15 mouse cellular contexts compared by ENCODE assay signal in genomic region chr12:28999963-29000451, GRCm38 (mm10).
A peak's percentile ranks its signal among the peaks of the same experiment; 100 is the strongest.
DNase-seq lines count a peak whose midpoint lies in the region; ATAC-seq and TF ChIP-seq lines count a peak whose summit lies in the region.
"Had no signal": no experiment of that assay in that cellular context is flagged by ENCODE, and none has a peak within 500 bp of the region (broad histone marks: within the 10 kb centered on the region; RNA-seq: fewer than 3 reads in every experiment).

No protein-coding gene starts in this region.

- intact Hi-C loops in heart, postnatal 36 days (cut with DNase I) = no loop called here

- no peaks in the 10 kb centered on the region for H3K79me2 ChIP-seq in CH12.LX (replicated peaks; ENCODE audit: control insufficient read depth, extremely low read depth, insufficient read depth, poor library complexity, severe bottlenecking)

- H3K27ac ChIP-seq in heart, embryonic 14.5 days (replicated peaks in 1 of 2; ENCODE audit: control insufficient read depth in 1 of 2, insufficient read depth in 1 of 2, low read depth in 2 of 2, low read length in 2 of 2) = peak overlapping the region; percentile 2 to 50; a peak in 2 of 4 replicates
- no peak overlapping the region for H3K27ac ChIP-seq in CH12.LX (ENCODE audit: insufficient read depth, low read depth)
- H3K27ac ChIP-seq in kidney, postnatal 0 days = no peak overlapping the region
- H3K27ac ChIP-seq in hindbrain, embryonic 14.5 days = no peak overlapping the region
- H3K27ac ChIP-seq in midbrain, embryonic 10.5 days (replicated peaks) = no peak overlapping the region
- H3K27ac ChIP-seq: embryonic facial prominence, embryonic 13.5 days; midbrain, embryonic 15.5 days had no signal

- no peak for TF ChIP-seq RAD21 in CH12.LX (IDR thresholded peaks at IDR 0.05; ENCODE audit: low read depth, low read length)

- in situ Hi-C loops in CH12.LX (cut with MboI; ENCODE audit: low pct_ligation_motif_present, low pct_unique_long_range_greater_than_20kb, low sequenced_read_pairs) = no loop called here

- no peak overlapping the region for H3K9ac ChIP-seq in heart, embryonic 14.5 days (ENCODE audit: low read length)
- no peak overlapping the region for H3K9ac ChIP-seq in CH12.LX (ENCODE audit: insufficient read depth, low read depth)
- H3K9ac ChIP-seq in kidney, postnatal 0 days (ENCODE audit: low read depth, low read length) = no peak overlapping the region
- no peak overlapping the region for H3K9ac ChIP-seq in hindbrain, embryonic 14.5 days
- H3K9ac ChIP-seq: embryonic facial prominence, embryonic 13.5 days; midbrain, embryonic 15.5 days had no signal

- peak; percentile 51; the same call in 1 of the 2 replicates for TF ChIP-seq EP300 in CH12.LX (IDR thresholded peaks at IDR 0.05; ENCODE audit: low read length)

- H3K4me1 ChIP-seq in heart, embryonic 14.5 days (ENCODE audit: control insufficient read depth in 2 of 2, insufficient read depth in 2 of 2, low read length in 2 of 2) = peaks cover 24 to 39% of the 10 kb centered on the region in 2 experiments
- peaks cover 7 to 29% of the 10 kb centered on the region in 2 experiments for H3K4me1 ChIP-seq in CH12.LX (ENCODE audit: control insufficient read depth in 1 of 2, insufficient read depth in 2 of 2)
- H3K4me1 ChIP-seq in kidney, postnatal 0 days (replicated peaks; ENCODE audit: insufficient read depth, low read length) = no peaks in the 10 kb centered on the region
- H3K4me1 ChIP-seq in hindbrain, embryonic 14.5 days (replicated peaks; ENCODE audit: control insufficient read depth, insufficient read depth, low read length) = peaks cover 9% of the 10 kb centered on the region; the same call in 1 of the 2 replicates
- peaks cover 3% of the 10 kb centered on the region; the same call in 1 of the 2 replicates for H3K4me1 ChIP-seq in midbrain, embryonic 10.5 days
- H3K4me1 ChIP-seq: embryonic facial prominence, embryonic 13.5 days had no signal

- no peaks in the 10 kb centered on the region for H3K27me3 ChIP-seq in heart, embryonic 14.5 days (ENCODE audit: control insufficient read depth, insufficient read depth, low read length)
- H3K27me3 ChIP-seq in CH12.LX (replicated peaks) = no peaks in the 10 kb centered on the region
- no peaks in the 10 kb centered on the region for H3K27me3 ChIP-seq in kidney, postnatal 0 days (ENCODE audit: insufficient read depth, low read length)
- no peaks in the 10 kb centered on the region for H3K27me3 ChIP-seq in hindbrain, embryonic 14.5 days (ENCODE audit: control insufficient read depth, insufficient read depth, low read length)
- no peaks in the 10 kb centered on the region for H3K27me3 ChIP-seq in midbrain, embryonic 10.5 days (ENCODE audit: low read depth, poor library complexity, severe bottlenecking)
- H3K27me3 ChIP-seq: embryonic facial prominence, embryonic 13.5 days; midbrain, embryonic 15.5 days had no signal

- H3K4me3 ChIP-seq in heart, embryonic 14.5 days (ENCODE audit: control insufficient read depth in 1 of 2, insufficient read depth in 1 of 2, low read depth in 1 of 2, low read length in 2 of 2) = no peak overlapping the region
- no peak overlapping the region for H3K4me3 ChIP-seq in CH12.LX (replicated peaks in 1 of 3; ENCODE audit: low read depth in 2 of 3, low read length in 2 of 3, poor library complexity in 1 of 3)
- no peak overlapping the region for H3K4me3 ChIP-seq in kidney, postnatal 0 days (replicated peaks; ENCODE audit: low read depth, low read length)
- no peak overlapping the region for H3K4me3 ChIP-seq in hindbrain, embryonic 14.5 days (replicated peaks; ENCODE audit: low read length)
- no peak overlapping the region for H3K4me3 ChIP-seq in midbrain, embryonic 10.5 days
- H3K4me3 ChIP-seq: embryonic facial prominence, embryonic 13.5 days; midbrain, embryonic 15.5 days had no signal

- WGBS in heart, embryonic 14.5 days = 7% methylated on average over 6 of the region's 6 CpGs
- WGBS in kidney, postnatal 0 days = 35% methylated on average over 6 of the region's 6 CpGs
- 63% methylated on average over 6 of the region's 6 CpGs for WGBS in hindbrain, embryonic 14.5 days
- WGBS in midbrain, embryonic 10.5 days = 84% methylated on average over 6 of the region's 6 CpGs

- ATAC-seq in heart, embryonic 14.5 days (ENCODE audit: insufficient number of reproducible peaks, insufficient read depth, low FRiP score, low read depth) = peak; percentile 32; the same call in 1 of the 2 replicates
- no peak for ATAC-seq in kidney, postnatal 0 days (replicated peaks; ENCODE audit: low FRiP score, low read depth)
- ATAC-seq in hindbrain, embryonic 14.5 days (ENCODE audit: low FRiP score) = no peak
- ATAC-seq: CD4-positive, CD25-positive, alpha-beta regulatory T cell, adult 4 months; forebrain, embryonic 16.5 days; lung, postnatal 0 days; midbrain, embryonic 15.5 days had no signal

- peak overlapping the region; percentile 34; the same call in 1 of the 2 replicates for H3K4me2 ChIP-seq in heart, embryonic 14.5 days (ENCODE audit: low read length)
- no peak overlapping the region for H3K4me2 ChIP-seq in CH12.LX (ENCODE audit: insufficient read depth, low read depth, poor library complexity, severe bottlenecking)
- no peak overlapping the region for H3K4me2 ChIP-seq in kidney, postnatal 0 days (ENCODE audit: low read length)
- no peak overlapping the region for H3K4me2 ChIP-seq in hindbrain, embryonic 14.5 days (replicated peaks)
- H3K4me2 ChIP-seq: embryonic facial prominence, embryonic 13.5 days; midbrain, embryonic 15.5 days had no signal

- TF ChIP-seq POLR2A in CH12.LX (IDR thresholded peaks at IDR 0.05; ENCODE audit: low read depth, low read length) = no peak

- H3K9me3 ChIP-seq in heart, embryonic 14.5 days (ENCODE audit: control insufficient read depth, low read length) = no peaks in the 10 kb centered on the region
- no peaks in the 10 kb centered on the region for H3K9me3 ChIP-seq in CH12.LX (replicated peaks; ENCODE audit: low read length)
- no peaks in the 10 kb centered on the region for H3K9me3 ChIP-seq in kidney, postnatal 0 days (replicated peaks; ENCODE audit: low read length)
- H3K9me3 ChIP-seq in hindbrain, embryonic 14.5 days (ENCODE audit: control insufficient read depth, low read length) = no peaks in the 10 kb centered on the region
- H3K9me3 ChIP-seq in midbrain, embryonic 10.5 days (replicated peaks) = no peaks in the 10 kb centered on the region
- H3K9me3 ChIP-seq: embryonic facial prominence, embryonic 13.5 days; midbrain, embryonic 15.5 days had no signal

- no peak for TF ChIP-seq CTCF in CH12.LX (conservative IDR thresholded peaks at IDR 0.05 in 1 of 2, IDR thresholded peaks at IDR 0.05 in 1 of 2; ENCODE audit: low read depth in 2 of 2, low read length in 2 of 2)
- no peak for TF ChIP-seq CTCF in kidney, postnatal 0 days (IDR thresholded peaks at IDR 0.05; ENCODE audit: low read depth)

- H3K36me3 ChIP-seq in heart, embryonic 14.5 days (ENCODE audit: control insufficient read depth, insufficient read depth, low read length) = no peaks in the 10 kb centered on the region
- no peaks in the 10 kb centered on the region for H3K36me3 ChIP-seq in CH12.LX (replicated peaks in 1 of 2; ENCODE audit: control insufficient read depth in 1 of 2, insufficient read depth in 1 of 2, low read length in 1 of 2)
- no peaks in the 10 kb centered on the region for H3K36me3 ChIP-seq in kidney, postnatal 0 days (ENCODE audit: insufficient read depth, low read length)
- H3K36me3 ChIP-seq in hindbrain, embryonic 14.5 days (replicated peaks; ENCODE audit: control insufficient read depth, insufficient read depth) = no peaks in the 10 kb centered on the region
- no peaks in the 10 kb centered on the region for H3K36me3 ChIP-seq in midbrain, embryonic 10.5 days
- H3K36me3 ChIP-seq: embryonic facial prominence, embryonic 13.5 days; midbrain, embryonic 15.5 days had no signal

- dilution Hi-C loops in CH12.LX (cut with MboI; ENCODE audit: extremely low pct_ligation_motif_present, extremely low pct_unique_long_range_greater_than_20kb, low sequenced_read_pairs) = no loop called here

- DNase-seq in heart, postnatal 36 days = no peak
- no peak for DNase-seq in CH12.LX (ENCODE audit: extremely low read depth)
- DNase-seq in embryo, embryonic 10.5 days (ENCODE audit: low spot score) = peak; percentile 67
- peak; percentile 24 for DNase-seq in kidney, postnatal 0 days (ENCODE audit: low spot score)
- no peak for DNase-seq in hindbrain, embryonic 14.5 days (ENCODE audit: low spot score)
- DNase-seq in midbrain, embryonic 10.5 days (ENCODE audit: low spot score) = no peak
- DNase-seq in thymus, postnatal 0 days (ENCODE audit: low spot score) = no peak
- DNase-seq: cerebellum, adult 18-20 months; gastrocnemius, postnatal 36 days had no signal

TF ChIP-seq in CH12.LX, 34 proteins besides CTCF, POLR2A, EP300 and RAD21:
- peak; percentile 95 for TF ChIP-seq BHLHE40 (IDR thresholded peaks at IDR 0.05; ENCODE audit: low read depth, low read length)
- no peak for TF ChIP-seq USF1 (IDR thresholded peaks at IDR 0.05; ENCODE audit: low read depth, low read length)
- TF ChIP-seq RCOR1 (conservative IDR thresholded peaks at IDR 0.05; ENCODE audit: low read depth, low read length) = no peak
- TF ChIP-seq ZNF384 (IDR thresholded peaks at IDR 0.05; ENCODE audit: low read depth, low read length) = no peak
- no peak for TF ChIP-seq CHD2 (IDR thresholded peaks at IDR 0.05; ENCODE audit: low read length)
- no peak for TF ChIP-seq MAZ (IDR thresholded peaks at IDR 0.05; ENCODE audit: low read depth, low read length)
- no peak for TF ChIP-seq GABPA (IDR thresholded peaks at IDR 0.05; ENCODE audit: insufficient replicate concordance, low read depth, low read length)
- TF ChIP-seq IRF4 (IDR thresholded peaks at IDR 0.05; ENCODE audit: low read depth, low read length) = no peak
- TF ChIP-seq SMC3 (IDR thresholded peaks at IDR 0.05; ENCODE audit: low read depth, low read length) = no peak
- TF ChIP-seq SIN3A (IDR thresholded peaks at IDR 0.05; ENCODE audit: low read length) = no peak
- TF ChIP-seq MAFK (IDR thresholded peaks at IDR 0.05; ENCODE audit: insufficient replicate concordance, low read length) = no peak
- TF ChIP-seq JUND (conservative IDR thresholded peaks at IDR 0.05; ENCODE audit: low read depth, low read length) = no peak
- no peak for TF ChIP-seq USF2 (conservative IDR thresholded peaks at IDR 0.05; ENCODE audit: low read depth, low read length)
- peak; percentile 80 for TF ChIP-seq NRF1 (IDR thresholded peaks at IDR 0.05; ENCODE audit: low read depth, low read length)
- peak; percentile 66; the same call in 1 of the 2 replicates for TF ChIP-seq MYC (IDR thresholded peaks at IDR 0.05; ENCODE audit: low read depth, low read length)
- no peak for TF ChIP-seq UBTF (IDR thresholded peaks at IDR 0.05; ENCODE audit: low read depth, low read length)
- no peak for TF ChIP-seq MXI1 (IDR thresholded peaks at IDR 0.05; ENCODE audit: low read depth, low read length)
- TF ChIP-seq MAX (IDR thresholded peaks at IDR 0.05; ENCODE audit: low read length) = peak; percentile 70
- TF ChIP-seq E2F4 (IDR thresholded peaks at IDR 0.05; ENCODE audit: insufficient replicate concordance, low read depth, low read length) = no peak

Comparison
In these comparisons a context has a peak if more than half of its experiments do, and no peak if none do; other contexts are left out.
1. H3K27ac ChIP-seq: peak in heart, embryonic 14.5 days (2 of 2); none in CH12.LX (single experiment), kidney, postnatal 0 days (single experiment), hindbrain, embryonic 14.5 days (single experiment) and midbrain, embryonic 10.5 days (single experiment).
2. DNase-seq: peak in embryo, embryonic 10.5 days (single experiment) and kidney, postnatal 0 days (single experiment); none in heart, postnatal 36 days (0 of 2), CH12.LX (single experiment), hindbrain, embryonic 14.5 days (single experiment), midbrain, embryonic 10.5 days (single experiment) and thymus, postnatal 0 days (single experiment).